Mouse (Mus musculus): ENCODE data around the gene Cd27.

The Cd27 gene

DNA sequence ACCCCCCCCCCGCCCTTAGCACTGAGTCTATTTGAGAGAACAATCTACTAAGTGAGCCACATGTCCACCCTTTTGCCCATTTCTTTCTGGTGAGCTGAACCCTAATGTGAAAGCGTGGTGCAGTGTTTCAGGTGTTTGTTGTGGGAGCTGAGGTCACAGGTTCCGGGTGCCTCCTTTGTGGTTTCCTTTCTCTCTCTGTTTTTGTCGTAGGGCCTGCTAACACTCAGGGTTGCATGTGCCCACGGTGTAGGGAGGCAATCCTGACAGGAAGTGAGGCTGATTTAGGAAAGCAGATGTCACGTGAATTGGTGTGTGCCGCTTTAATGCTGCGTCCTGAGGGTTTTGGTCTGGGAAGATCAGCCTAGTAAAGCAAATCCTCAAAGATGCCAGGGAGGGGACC lies 4.8 kb upstream of the Cd27 start:
- DNase-seq, result no peak

DNA sequence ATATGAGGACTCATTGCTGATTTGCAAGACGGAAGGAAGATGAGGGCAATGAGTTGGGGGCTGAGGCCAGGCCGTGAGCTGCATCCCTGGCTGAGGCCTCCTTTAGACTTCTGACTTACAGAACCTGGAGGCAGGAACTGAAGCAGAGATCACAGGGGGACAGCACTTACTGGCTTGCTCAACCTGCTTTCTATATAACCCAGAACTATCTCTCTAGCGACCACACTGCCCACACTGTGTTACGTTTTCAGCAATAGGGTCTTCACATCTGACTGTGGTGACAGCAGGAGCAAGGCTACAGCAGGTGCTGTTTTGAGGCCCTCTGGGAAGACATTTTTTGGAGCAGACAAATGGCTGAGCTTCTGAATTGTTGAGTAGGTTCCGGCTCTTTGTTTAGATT lies 3.8 kb upstream of the Cd27 start:
- no peak for DNase-seq

DNA sequence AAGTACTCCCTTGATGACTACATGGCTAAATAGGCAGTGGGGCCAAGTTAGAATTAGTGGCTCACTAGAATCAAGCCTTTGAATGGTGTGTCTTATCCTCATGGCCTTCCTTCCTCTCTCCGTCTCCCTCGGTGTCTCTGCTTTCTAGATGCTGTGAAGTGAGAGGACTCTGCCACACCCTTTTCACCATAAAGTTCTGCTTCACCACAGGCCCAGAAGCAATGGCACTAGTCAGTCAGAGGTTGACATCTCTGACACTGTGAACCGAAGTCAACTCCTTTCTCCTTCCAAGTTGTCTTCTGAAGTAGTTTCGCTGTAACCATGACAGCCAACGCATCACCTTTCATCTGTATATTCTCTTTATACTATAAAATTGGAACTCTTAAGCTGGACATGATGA lies 2.7 kb upstream of the Cd27 start:
- no peak for DNase-seq

DNA sequence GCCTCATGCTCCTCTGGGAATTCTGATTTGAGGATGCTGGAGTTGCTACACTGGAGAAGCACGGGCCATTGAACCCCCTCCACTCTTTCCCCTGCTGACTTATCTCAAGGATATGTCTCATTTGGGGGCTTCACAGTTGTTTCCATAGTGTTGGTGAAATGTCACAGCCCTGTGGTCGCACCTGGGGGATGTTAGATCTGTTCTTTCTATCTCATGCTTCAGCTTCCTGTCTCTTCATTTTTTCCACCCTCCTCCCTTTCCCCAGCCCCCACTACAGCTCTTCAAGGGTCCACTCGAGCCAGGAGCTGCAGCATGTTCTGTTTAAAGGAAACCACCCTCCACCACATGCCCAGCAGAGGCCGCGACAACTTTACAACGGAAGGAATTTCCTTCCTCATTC lies 1.6 kb upstream of the Cd27 start:
- no peak for DNase-seq

DNA sequence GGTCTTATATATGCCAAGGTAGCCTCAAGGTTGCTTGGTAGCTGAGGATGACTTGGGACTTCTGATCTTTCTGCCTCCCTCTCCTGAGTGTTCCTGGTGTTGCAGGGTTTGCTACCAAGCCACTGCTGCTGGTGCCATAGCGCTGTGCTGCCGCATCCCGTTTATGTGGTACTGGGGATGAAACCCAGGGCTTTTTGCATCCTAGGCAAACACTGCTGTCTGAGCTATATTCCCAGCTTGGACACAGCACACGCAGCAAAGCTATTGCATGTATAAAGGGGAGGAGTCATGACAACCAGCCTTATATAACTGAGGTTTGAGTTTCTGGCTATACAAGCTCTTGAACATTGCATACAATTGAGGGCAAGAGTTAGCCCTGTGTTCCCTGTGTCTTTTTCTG lies 611 bp upstream of the Cd27 start:
- no peak for DNase-seq

DNA sequence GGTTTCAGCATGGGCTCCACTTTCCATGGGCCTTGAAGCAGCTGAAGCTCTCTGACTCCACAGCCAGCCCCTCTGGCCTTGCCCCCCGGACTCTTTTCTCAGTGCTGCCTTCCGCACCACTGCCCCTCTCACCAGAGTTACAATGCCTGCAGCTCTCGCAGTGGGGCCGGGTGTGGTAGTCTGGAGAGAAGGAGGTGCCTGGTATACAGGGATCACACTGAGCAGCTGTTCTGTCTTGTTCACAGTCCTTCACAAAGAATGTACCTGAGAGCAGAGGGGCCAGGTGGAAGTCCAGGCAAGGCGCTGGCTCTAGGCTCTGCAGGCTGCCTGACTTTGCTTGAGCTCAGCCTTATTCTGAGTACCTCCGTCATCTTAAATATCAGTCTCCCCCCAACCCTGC lies 469 bp downstream of the Cd27 start:
- no peak for DNase-seq

DNA sequence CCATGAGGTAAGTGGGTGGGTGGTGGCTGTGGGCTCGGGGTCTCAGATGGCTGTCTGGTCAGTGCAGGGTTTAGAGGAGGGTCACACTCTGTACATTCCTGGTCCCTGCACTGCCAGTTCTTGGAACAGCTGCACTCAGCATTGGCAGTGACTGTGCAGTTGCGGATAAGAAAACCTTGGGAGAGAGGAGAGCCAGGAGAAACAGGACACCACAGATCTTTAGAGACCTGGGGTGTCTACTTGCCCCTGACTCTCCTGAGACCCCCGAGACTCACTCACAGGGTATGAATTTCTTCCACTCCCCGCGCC lies 2.3 kb downstream of the Cd27 start:
- DNase-seq, result no peak

DNA sequence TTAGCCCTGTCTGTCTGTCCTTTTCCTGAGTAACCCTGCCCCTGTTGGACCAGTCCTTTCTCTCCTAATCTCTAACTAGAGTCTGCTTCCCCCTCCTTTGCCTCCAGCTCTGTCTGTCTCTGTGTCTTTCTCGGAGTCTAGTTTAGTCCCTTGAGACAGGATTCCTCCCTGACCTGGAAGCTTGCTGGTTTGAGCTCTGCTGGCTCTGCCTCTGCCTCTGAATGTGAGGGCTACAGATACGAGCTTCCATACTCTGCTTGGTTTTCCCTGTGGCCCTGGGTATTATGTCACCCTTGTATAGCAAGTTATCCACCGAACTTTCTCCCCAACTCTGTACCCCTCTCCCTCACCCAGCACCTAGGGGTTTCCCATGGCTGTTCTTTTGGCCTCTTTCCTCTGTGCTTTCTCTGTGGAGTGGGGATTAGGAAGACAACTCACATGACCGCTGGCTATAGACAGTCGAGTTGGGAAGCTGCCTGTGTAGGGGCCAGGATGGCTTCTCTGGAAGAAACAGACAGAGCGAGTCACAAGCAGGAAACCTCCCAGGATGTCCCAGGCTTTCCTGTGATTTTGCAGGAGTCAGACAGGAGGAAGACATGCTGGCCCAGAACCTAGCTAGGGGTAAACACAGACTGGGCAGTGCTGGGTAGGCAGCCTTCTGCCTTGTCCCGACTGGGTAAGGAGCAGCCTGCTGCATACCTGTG lies 2.8 kb downstream of the Cd27 start:
- no peak for DNase-seq

DNA sequence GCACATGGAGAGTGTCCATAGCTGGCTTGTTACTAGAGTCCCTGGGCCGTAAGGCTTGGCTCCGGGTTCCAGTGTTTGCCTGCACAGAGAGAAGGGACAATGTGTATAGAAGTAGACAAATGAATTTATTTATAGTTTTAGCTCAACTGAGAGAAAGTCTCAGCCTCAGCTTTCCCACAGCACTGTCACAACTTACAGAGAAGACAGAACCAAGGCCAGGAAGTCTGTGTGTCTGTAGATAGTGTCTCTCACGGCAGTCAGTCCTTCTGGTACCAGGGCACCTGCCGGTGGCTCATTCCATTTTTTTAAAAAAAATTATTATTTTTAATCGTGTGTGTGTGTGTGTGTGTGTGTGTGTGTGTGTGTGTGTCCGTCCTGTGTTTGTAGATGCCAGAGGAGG lies 4.3 kb downstream of the Cd27 start:
- no peak for DNase-seq

DNA sequence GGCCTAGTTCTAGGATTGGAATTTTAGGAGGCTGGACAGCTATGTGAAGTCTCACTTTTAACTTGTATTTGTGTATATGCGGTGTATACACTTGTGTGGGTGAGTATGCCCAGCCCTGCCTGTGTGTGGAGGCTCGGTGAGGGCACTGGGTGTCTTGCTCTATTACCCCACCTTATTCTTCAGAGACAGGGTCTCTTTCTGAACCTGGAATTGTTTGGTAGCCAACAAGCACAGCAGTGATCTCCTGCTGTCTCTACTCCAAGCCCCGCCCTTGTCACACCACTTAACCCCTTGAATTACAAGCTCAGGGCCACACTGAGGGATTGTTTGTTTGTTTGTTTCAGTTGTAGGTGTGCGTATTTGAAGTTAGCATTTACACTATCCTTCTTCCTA lies 4.8 kb downstream of the Cd27 start:
- DNase-seq, result no peak

DNA sequence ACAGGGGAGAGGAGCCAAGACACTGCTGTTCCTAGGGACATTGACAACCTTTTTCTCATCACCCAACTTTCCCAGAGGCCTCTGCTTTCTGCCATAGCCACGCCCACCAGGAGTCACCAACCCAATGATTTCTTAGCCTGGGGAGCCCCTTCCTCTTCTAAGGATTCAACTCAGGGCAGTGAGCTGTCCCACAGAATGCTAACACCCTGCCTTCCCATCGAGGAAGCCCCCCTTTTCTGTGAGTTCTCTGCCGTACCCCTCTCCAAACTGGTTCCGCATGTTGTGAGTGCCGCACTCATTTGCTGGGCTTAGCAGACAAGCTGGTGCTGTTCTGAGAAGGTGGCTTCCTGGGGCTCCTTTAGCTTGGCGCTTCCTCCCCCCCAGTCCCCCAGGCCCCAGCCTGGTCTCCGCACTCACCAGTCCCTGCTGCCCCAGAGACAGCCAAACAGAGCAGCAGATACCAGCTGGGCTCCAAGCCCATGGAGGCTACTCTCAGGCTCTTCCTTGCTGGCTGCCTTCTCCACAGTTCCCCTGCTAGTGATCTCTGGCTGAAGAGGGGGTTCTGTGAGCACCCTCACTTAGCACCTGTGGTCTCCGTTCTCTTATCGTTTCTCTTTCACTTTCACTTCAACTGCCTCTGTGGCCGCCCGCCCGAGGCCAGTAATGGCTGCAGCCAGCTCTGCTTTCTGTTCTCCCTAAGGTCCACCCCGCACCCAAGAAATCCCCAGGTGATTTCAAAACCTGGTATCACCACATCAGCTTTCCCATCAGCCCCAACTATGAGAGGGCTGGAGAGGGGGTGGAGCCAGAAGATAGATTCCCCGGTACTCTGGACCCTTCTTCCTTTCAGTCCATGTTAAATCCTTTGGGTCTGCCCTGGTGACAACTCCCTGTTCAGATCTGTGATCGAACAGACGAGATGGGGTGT lies 5.4 kb downstream of the Cd27 start, which contains the start of gene Tapbpl:
Tapbpl (minus strand) TSS at position 744 of the 928 bp plus-strand sequence.
- peak in 1 of 2 experiments; percentile 59 for DNase-seq

DNA sequence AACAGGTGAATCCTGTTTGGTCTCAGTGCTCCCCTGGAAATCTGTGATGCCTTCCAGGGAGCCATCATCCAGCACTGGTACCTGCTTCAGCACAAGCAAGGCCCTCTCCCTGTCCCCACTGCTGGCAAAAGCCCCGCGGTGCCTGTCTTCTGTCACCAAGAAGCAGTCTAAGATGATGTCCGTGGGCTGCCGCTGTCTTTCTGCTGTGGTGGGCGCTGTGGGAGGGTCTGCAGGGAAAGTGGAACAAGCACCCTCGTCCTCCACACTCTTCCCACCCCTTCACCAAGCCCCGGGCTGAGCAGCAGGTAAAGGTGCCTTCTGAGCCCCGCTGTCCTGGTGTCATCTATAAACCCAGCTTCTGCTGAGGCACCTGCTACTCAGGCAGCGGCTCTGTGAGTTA lies 6.2 kb downstream of the Cd27 start:
- DNase-seq, result no peak

DNA sequence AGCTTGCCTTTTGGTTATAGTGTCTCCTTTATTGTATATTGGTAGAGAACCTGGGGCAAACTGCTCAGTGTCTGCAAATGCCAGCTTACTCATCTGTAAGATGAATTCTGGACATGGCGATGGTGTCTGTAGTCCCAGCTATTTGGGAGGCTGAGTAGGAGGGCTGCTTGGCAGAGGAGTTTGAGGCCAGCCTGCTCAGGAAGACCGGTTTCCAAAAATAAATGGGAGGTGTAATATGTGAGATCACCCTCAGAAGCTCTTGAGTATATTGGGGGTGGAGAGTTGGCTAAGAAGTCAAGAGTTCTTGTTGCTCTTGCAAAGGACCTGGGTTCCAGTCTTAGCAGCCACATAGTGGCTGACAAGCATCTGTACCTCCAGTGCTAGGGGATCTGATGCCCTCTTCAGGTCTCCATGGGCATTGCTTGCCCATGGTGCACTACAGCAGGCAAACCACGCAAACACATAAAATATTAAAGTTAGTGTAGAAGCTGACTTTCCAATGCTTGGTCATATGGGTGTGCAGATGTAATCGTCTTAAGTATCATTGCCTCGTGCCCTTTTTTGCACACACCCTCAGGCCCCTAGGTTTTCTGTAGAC lies 11.2 kb downstream of the Cd27 start:
- peak in 1 of 2 experiments; percentile 43 for DNase-seq

DNA sequence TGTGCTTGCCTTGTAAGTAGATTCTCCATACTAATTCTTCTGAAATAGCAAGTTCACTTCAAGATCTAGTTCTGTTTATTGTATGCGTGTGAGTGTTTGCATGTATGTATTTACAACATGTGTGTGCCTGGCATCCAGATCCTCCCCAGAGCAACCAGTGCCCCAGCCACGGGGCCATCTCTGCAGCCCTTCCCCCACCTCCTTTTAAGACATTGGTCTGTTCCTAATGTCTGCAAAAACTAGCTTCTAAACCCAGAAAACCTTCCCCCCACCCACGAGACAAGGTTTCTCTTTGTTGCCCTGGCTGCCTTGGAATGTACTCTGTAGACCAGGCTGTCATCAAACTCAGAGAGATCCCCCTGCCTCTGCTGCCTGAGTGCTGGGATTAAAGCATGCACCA lies 14.2 kb downstream of the Cd27 start:
- no peak for DNase-seq

DNA sequence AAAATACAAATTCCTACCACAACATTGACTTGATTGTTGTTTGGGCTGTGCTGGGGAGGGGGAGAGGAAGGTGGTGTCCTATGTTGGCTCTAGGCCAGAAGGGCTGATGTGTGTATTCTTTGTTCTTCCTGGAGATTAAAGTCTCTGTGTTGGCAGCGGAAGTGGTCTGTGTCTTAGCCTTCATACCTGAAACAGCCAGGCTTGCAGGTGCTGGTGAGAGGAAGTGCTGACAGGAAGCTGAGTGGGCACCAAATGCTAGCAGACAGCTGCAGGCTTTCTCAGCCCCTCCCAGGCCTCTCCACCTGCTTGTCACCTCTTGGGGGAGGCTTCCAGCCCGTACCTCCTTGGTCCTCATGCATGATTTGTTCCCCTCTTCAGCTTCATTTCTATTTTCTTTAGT lies 14.7 kb downstream of the Cd27 start:
- DNase-seq, result no peak

DNA sequence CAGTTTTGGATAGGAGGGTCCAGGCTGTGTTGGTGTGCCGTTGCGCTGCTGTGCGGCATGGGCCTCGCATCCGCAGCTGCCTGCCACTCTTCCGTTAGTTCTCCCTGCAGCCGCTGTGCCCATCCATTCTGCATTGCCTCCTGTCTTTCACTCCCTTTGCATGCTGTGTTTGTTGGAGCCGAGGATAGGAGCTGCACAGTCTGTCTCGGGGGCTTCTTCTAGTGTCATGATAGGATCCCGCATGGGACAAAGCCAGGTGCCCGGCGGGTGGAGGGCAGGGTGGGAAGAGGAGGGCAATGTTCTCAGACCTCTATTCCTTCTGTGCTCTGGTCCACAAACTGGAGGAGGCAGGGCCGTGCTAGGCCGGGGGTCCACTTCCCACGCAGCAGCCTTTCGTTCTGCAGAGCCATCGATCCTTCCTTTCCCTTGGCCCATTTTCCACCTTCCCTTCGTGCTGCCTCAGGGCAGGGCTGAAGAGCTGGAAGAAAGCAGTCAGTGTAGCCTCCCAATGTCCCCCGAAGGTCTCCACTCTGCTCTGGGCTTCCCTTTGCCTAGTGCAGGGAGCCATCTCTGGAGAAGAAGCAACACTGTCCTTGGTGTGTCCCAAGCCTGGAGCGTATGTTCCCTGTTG lies 15.6 kb downstream of the Cd27 start:
- DNase-seq, result no peak

DNA sequence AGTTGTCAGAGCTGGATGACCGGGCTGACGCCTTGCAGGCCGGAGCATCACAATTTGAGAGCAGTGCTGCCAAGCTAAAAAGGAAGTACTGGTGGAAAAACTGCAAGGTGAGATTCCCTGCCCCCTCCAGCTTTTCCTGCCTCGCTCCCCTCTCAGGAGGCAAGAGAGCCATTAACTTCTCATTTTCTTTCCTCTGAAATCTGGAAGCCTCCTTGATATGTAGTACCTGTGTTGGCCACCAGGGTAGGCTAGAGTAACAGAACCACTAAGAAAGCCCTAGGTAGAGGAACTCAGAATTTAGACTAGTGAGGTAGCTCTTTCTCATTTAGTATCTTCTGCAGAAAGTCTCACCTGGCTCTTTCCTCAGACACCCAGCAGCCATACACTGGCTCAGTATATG lies 17.8 kb downstream of the Cd27 start:
- peak; percentile 58 to 78 for DNase-seq

DNA sequence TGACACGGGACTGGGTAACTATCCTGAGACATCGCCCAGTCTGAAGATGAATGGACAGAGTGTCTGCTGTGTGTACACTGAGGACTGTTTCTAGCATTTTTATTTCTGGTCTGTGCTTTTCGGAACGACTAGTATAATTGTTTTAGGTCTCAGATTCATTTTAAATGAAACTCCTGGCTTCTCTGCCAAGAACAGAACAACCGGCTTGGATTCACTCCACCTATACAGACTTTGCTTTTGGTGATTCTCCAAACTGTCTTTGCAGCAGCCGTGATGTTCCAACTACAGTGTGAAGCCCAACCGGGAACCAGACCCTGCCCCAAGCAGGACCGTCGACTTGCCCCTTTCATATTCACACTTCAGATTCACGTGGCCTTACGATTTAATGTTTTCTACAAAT lies 18.9 kb downstream of the Cd27 start:
- no peak for DNase-seq

DNA sequence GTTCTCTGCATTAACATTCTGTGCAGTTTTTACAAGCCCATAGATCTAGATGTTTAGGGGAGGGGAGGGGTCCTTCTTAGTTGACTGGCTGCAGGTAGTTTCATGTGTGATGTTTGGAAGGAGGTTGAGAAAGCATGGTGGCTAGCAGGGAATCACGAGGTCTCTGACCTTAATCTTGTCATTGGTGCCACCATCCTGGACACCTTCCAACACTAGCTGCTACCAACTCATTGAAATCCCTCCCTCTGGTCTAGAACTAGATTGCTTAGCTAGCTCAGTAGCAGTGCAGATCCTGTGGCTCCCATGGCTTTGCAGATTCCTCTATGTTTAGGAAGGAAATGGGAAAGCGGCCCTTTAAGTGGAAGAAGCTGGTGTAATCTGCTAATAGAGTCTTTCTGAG lies 19.9 kb downstream of the Cd27 start:
- DNase-seq, result no peak

DNA sequence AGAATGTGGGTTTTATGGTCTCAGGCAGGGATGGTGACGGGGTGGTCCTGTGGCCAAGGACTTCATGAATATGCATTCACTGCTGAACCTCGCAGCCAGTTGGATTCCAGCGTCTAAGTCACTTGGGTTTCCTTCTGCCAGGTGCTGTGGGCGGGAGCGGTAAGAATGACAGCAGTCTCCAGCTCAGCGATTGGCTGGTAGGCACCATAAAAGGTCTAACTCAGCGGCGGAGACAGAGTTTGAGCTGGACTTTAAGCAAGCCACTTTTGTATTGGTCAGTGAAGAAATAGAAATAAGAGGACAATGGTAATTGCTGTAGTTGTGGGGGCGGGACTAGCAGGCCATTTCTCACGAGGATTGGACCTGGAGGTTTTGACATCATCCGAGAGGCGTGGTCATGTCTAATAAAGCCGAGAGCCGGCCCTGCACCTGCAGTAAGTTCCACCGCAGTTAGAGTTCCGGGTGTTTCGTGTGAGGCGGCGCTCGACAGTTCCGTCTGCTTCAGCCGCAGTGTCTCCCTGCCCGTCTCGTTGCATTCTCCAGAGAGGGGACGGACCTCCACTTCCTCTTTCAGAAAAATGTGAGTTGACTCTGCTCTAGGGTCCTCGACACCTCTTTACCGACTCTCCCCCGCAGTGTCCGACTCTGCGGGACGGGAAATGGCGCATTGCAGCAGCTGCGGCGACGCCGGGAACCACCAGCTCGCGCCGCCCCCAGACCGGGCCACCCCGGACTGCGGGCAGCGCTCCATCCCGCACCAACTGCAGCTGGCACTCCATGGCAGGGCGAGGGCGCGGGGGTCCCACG lies 21.5 kb downstream of the Cd27 start, which contains the start of gene Vamp1:
Vamp1 (plus strand) TSS at position 404 of the 807 bp plus-strand sequence.
- DNase-seq, result peak; percentile 99

DNA sequence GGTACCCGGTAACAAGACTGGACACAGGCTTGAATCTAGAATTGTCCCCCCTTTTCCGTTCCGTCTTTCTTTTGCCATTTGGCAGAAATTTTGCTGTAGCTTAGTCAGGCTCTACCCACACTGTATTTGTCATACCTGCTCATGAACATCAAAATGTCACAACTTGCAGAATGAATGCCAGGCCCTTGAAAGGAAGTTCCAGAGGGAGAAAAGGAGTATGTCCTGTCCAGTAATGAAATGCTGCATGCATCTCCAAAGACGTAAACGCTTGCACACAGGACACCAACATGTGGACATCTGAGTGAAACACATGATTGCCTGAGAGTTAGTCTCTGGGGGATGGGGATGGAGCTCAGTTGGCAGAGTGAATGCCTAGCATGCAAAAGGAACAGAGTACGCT lies 23.1 kb downstream of the Cd27 start:
- no peak for DNase-seq

DNA sequence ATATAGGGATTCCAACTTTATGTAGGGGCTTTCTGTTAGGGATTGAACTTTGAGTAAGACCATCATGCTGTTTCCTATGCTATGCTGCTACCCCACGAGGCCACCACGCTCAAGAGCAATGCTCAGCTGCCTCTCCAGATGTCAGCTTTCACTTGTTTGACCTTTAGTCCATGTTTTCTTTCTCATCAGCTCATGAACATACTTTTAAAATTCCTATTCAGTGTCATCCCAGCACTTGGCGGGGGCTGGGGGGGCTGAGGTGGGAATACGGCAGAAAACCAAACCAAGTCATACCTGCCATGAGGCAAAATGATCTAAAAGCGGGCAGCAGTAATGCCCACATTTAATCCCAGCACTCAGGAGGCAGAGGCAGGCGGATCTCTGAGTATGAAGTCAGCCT lies 23.7 kb downstream of the Cd27 start:
- DNase-seq, result no peak

DNA sequence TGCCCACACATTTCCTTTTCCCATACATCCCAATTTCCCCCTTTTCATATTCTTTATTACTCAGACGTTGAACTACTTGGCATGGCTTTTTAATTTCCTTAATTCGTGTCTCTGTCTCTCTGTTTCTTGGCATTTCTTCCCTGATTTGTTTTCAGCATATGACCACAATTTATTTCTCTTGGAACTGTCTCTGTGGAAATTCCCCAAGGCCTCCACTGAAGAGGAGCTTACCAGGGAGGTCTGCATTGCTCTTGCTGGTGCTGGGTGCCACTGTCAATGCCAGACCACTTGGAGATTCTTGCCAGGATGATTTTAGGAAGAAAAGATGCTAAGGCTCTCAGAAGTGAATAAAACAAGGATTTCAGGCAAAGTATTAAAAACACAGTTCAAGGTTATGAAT lies 24.2 kb downstream of the Cd27 start:
- DNase-seq, result no peak

Measured in kidney, adult 8-10 months (tissue).